Mouse (Mus musculus) heart, adult 2 months (tissue): Measurements from ENCODE around the gene Gm14412. TPM values are rescaled to one million over a fixed set of nuclear protein-coding genes. Genes with fewer than 3 reads are reported as not detected.
"Not testable (repeated sequence)": the region's sequence is repeated elsewhere in the genome, so short reads cannot be mapped to it uniquely, and the experiment has no call there.

Experiments used
- DNase-seq, 2 experiments: peaks; one replicate each; pipeline ENCODE4 v3.0.0; 2021
- H3K27ac ChIP-seq: fragments of 200-600 bp; 2 replicates; pipeline ENCODE4 v1.8.1; 2022
- H3K27me3 ChIP-seq: fragments of 200-500 bp; 2 replicates; pipeline ENCODE4 v1.6.1; 2012; ENCODE audit warnings: mild to moderate bottlenecking, low read length, inconsistent platforms, mixed read lengths; ENCODE audit not compliant: control insufficient read depth, insufficient read depth
- H3K36me3 ChIP-seq: fragments of 200-500 bp; 2 replicates; pipeline ENCODE4 v1.6.1; 2012; ENCODE audit warnings: low read length, inconsistent platforms; ENCODE audit not compliant: control insufficient read depth, insufficient read depth
- H3K4me1 ChIP-seq: fragments of 200-500 bp; 2 replicates; pipeline ENCODE4 v1.6.1; 2011; ENCODE audit warnings: low read length; ENCODE audit not compliant: control insufficient read depth, insufficient read depth
- H3K4me3 ChIP-seq: fragments of 200-600 bp; 2 replicates; pipeline ENCODE4 v1.8.1; 2022
- H3K79me2 ChIP-seq: fragments of 200-500 bp; replicated peaks from 2 replicates; pipeline ENCODE4 v1.6.1; 2012; ENCODE audit warnings: mild to moderate bottlenecking, inconsistent platforms, low read length, moderate library complexity, mixed read lengths; ENCODE audit not compliant: control insufficient read depth, insufficient read depth
- H3K9ac ChIP-seq: fragments of 200-500 bp; 2 replicates; pipeline ENCODE4 v1.6.1; 2012; ENCODE audit warnings: low read depth, mild to moderate bottlenecking, control low read depth, inconsistent platforms, low read length, mixed read lengths
- WGBS: fragments of 180-500 bp; shearing (Covaris S2); methylation state at CpG from one replicate; pipeline ENCODE4 v1.1.7; 2018; 5-methylcytosine and 5-hydroxymethylcytosine counted together
- intact Hi-C: fragments of 180-260 bp; cut with DNase I; formaldehyde crosslinking; loops from one replicate; pipeline ENCODE4 v1.15.1; 2025
- polyA plus RNA-seq: library from polyadenylated mRNA; depleted of rRNA; stranded (reverse); fragments of >200 nt; gene quantifications from 2 replicates; pipeline ENCODE4 v1.2.3, GENCODE M21; 2012; rRNA removed
- total RNA-seq, 2 experiments: library from RNA; stranded (reverse); gene quantifications; 2 replicates each; pipeline ENCODE4 v1.2.3; 2021

The Gm14412 gene
- total and polyA plus RNA-seq, 3 experiments: 0.08 to 0.98 (median 0.97) TPM

- H3K27ac ChIP-seq, H3K79me2 ChIP-seq, H3K36me3 ChIP-seq, H3K9ac ChIP-seq, DNase-seq, intact Hi-C loops, H3K4me3 ChIP-seq, H3K27me3 ChIP-seq, H3K4me1 ChIP-seq: not testable (repeated sequence)
- WGBS: 82% methylated on average over 2 of the region's 2 CpGs
These were observed 51.9 kb downstream of the Gm14412 start for GRCm38 (mm10) chr2:177272237-177272636.

GRCm38 (mm10) chr2:177266936-177267335 lies 57.2 kb downstream of the Gm14412 start, which contains the start of gene Gm14409:
TSS of gene Gm14409 (minus strand) at chr2:177267036.
- H3K27me3 ChIP-seq, H3K4me3 ChIP-seq, H3K36me3 ChIP-seq, H3K4me1 ChIP-seq, H3K27ac ChIP-seq, DNase-seq, intact Hi-C loops, H3K9ac ChIP-seq, H3K79me2 ChIP-seq: not testable (repeated sequence)
- no CpG with 5 or more reads among the region's 2 CpGs for WGBS

Other genes starting within 250 kb of the Gm14412 start
- under 1 TPM; 0.34 to 0.91 TPM for gene Gm14401, start 250.0 kb downstream of the Gm14412 start, total RNA-seq
- not detected in 2 replicates for gene Gm14401, start 250.0 kb downstream of the Gm14412 start, polyA plus RNA-seq
- gene Gm14410, start 117.9 kb downstream of the Gm14412 start, total RNA-seq: 10 to 100 TPM; 19.7 to 39.9 TPM
- gene Gm14410, start 117.9 kb downstream of the Gm14412 start, polyA plus RNA-seq: 2.6 and 8.2 TPM in 2 replicates
- gene Gm14409, start 57.3 kb downstream of the Gm14412 start, total RNA-seq: 1 to 10 TPM; 1.8 to 1.9 TPM
- gene Gm14409, start 57.3 kb downstream of the Gm14412 start, polyA plus RNA-seq: not detected in 2 replicates
- gene Gm14418, start 74.0 kb upstream of the Gm14412 start, total RNA-seq: 10 to 100 TPM; 15.6 to 16.9 TPM
- gene Gm14418, start 74.0 kb upstream of the Gm14412 start, polyA plus RNA-seq: 1.0 and 1.4 TPM in 2 replicates
- gene Zfp970, start 140.4 kb upstream of the Gm14412 start, total RNA-seq: 100 to 1,000 TPM; 531 to 741 TPM
- gene Zfp970, start 140.4 kb upstream of the Gm14412 start, polyA plus RNA-seq: 13.3 and 48.9 TPM in 2 replicates
- 10 to 100 TPM; 78.2 to 86.5 TPM for gene Gm14403, start 173.9 kb upstream of the Gm14412 start, total RNA-seq
- gene Gm14403, start 173.9 kb upstream of the Gm14412 start, polyA plus RNA-seq: 5.2 and 13.8 TPM in 2 replicates